Mouse (Mus musculus): ENCODE data around the gene Fam151a. TPM values are rescaled to one million over a fixed set of nuclear protein-coding genes. Genes with fewer than 3 reads are reported as not detected.
"Not testable (repeated sequence)": the region's sequence is repeated elsewhere in the genome, so short reads cannot be mapped to it uniquely, and the experiment has no call there.

Fam151a gene
- total RNA-seq, 2 experiments from 2014 or later, result not detected

DNA sequence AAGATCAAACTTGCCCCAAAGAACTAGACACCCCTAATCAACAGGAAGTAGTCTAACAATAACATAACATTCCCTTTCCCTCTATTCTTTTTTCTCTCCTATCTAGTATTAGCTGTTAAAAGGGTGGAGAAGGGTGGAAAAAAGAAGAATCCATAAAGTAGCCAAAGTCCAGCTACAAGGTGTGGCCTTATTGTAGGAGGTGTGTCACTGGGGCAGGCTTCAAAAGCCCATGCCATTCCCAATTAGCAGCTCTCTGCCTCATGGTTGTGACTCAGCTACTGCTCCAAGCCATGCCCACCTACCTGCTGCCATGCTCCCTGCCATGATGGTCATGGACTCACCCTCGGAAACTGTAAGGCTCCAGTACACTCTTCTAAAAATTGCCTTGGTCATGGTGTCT is 38.9 kb downstream of the Fam151a start:
- DNase-seq, result no peak
- intact Hi-C loops (cut with DNase I), result no loop called here

DNA sequence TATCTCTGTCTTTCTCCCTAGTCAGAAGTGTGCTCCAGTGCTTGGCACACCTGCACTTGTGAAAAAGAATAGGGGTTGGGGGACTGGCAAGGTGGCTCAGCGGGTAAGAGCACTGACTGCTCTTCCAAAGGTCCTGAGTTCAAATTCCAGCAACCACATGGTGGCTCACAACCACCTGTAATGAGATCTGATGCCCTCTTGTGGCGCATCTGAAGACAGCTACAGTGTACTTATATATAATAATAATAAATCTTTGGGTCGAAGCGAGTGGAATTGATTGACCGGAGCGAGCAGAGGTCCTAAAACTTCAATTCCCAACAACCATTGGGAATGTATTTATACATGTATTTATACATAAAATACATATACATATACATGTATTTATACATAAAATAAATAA is 42.1 kb downstream of the Fam151a start:
- intact Hi-C loops (cut with DNase I); DNase-seq: not testable (repeated sequence)

DNA sequence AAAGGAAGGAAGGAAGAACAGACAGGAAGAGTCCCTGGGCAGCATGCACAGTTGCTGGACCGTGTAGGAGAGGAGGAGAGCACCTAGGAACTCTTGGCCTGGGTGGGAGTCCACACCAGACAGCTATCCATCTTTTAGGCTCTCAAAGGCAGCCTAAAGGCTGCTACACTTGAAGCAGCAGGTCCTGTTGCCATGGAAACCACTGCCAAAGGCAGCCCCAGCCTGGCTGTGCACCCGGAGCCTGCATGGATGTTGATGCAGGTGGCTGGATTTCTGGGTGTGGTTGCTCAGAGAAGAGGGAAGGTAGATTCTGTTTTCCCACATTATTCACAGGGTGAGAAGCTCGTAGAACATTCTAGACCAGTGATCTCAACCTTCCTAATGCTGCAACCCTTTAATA is 43.3 kb downstream of the Fam151a start:
- DNase-seq, result peak; percentile 57
- intact Hi-C loops (cut with DNase I), result no loop called here

GRCm38 (mm10) chr4:106778116-106778788 is 44.6 kb downstream of the Fam151a start:
- peak; percentile 98 for DNase-seq
- intact Hi-C loops (cut with DNase I), result no loop called here

GRCm38 (mm10) chr4:106780045-106780444 is 46.4 kb downstream of the Fam151a start:
- peak; percentile 34 for DNase-seq
- intact Hi-C loops (cut with DNase I), result no loop called here

DNA sequence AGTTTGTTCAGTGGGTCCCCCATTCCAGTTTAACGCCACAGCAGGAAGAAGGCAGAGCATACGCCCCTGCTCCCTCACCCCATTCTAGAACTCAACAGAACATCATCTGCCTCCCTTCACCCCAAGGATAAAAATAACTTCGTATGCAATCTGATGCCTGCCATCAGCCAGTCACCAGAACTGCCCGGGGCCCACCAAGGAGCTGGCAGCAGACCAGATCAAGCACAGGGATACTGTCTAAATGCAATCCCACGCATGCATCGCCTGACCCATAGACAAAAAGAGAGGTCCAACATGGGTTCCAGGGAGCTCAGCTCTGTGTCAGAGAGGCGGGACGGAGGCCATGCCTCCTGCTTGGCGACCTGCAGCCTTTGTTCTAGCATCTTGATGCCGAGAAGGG is 49.4 kb downstream of the Fam151a start:
- intact Hi-C loops (cut with DNase I), result no loop called here
- DNase-seq, result peak; percentile 27

GRCm38 (mm10) chr4:106784806-106785205 is 51.1 kb downstream of the Fam151a start:
- intact Hi-C loops (cut with DNase I), result no loop called here
- DNase-seq, result no peak

DNA sequence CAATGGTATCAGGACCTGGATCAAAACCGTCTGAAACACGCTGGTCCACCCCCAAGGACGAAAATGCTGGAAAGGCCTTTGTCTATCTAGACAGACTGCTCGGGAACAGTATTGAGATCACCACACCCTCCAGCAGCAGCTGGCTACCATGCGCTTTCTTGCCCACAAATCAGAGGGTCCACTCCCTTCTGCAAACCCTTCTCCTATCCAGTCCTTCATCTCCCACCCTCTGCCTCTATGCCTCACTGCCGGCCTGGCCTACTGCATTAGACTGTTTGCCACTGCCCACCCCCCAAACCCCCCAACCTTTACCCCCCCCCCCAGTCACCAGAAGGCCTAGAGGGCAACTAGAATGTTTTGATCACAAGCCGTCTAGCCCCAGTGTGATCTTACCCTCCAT is 51.7 kb downstream of the Fam151a start:
- DNase-seq, result no peak
- intact Hi-C loops (cut with DNase I), result no loop called here

GRCm38 (mm10) chr4:106785753-106786540 is 52.3 kb downstream of the Fam151a start:
- intact Hi-C loops (cut with DNase I), result no loop called here
- DNase-seq, result peak; percentile 87

DNA sequence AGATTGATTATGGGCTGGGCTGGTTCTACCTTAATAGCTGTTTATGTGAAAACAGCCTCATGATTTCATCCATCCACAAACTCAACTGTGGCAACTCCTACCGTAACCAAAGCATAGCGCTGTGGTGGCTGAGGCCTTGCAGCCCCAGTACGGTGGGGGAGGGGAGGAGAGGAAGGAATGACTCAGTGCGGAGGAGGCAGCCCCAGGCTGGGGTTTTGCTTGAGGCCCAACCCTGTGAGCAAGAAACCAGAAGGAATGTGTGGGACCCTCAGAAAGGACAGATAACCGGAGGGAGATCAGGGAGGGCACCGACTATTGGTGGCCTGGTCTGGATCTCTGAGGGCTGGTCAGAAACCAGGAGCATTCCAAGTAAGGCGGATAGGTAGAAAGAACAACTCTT is 54.1 kb downstream of the Fam151a start:
- no peak for DNase-seq
- intact Hi-C loops (cut with DNase I), result no loop called here

DNA sequence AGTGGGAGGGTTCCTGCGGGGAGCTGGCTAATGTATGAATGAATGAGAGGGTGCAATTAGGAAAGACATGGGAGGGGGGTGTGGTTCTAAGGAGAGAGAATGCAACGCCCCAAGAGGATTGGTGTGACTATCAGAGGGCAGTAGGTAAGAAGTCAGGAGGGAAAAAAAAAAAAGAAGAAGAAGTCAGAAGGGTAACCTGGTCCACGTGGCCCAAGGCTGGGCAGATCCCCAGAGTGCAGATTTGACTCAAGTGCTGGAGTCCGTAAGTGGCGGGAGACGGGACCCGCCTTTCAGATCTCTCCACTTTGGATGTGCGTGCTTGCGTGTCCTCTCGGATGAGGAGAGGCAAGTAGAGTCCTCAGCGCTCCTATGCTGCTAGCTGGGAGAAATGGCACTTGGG is 54.9 kb downstream of the Fam151a start:
- no peak for DNase-seq
- intact Hi-C loops (cut with DNase I), result no loop called here

GRCm38 (mm10) chr4:106789705-106790104 is 56.0 kb downstream of the Fam151a start:
- intact Hi-C loops (cut with DNase I), result no loop called here
- no peak for DNase-seq

- intact Hi-C loops (cut with DNase I); DNase-seq: not testable (repeated sequence)
Observed at GRCm38 (mm10) chr4:106790218-106790617, 56.5 kb downstream of the Fam151a start.

- DNase-seq, result no peak
- intact Hi-C loops (cut with DNase I), result no loop called here
Observed at GRCm38 (mm10) chr4:106790938-106791337, 57.2 kb downstream of the Fam151a start.

DNA sequence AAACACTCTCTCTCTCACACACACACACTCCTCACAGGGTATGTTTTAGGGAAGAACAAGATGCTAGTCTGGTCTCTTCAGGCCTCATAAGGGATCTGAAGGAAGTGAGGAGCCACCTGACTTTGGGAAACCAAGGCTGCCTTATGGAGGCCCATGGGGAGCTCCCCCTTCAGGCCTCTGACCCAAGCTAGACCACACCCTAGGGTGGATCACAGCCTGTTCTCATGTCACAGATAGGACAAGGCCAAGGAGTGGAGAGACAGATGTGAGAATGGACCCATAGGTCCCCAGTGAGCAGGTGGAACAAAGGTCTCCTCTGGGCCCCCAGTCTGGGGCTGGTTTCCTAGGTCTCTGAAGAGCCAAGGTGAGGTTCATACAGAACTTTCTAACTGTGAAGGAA is 58.6 kb downstream of the Fam151a start:
- intact Hi-C loops (cut with DNase I), result no loop called here
- DNase-seq, result no peak

GRCm38 (mm10) chr4:106793826-106794225 is 60.1 kb downstream of the Fam151a start:
- intact Hi-C loops (cut with DNase I), result not testable (repeated sequence)

GRCm38 (mm10) chr4:106794247-106794646 is 60.6 kb downstream of the Fam151a start:
- DNase-seq, result no peak
- intact Hi-C loops (cut with DNase I), result no loop called here

More at GRCm38 (mm10) chr4:106793826-106794225, 60.1 kb downstream of the Fam151a start:
- not testable (repeated sequence) for DNase-seq

GRCm38 (mm10) chr4:106795289-106795688 is 61.6 kb downstream of the Fam151a start:
- DNase-seq, result no peak
- intact Hi-C loops (cut with DNase I), result no loop called here

All from left cerebral cortex, postnatal 4 days (tissue).